Mouse (Mus musculus) central nervous system, embryonic 18 days (tissue): Measurements from ENCODE around the gene Olfr24. TPM values are rescaled to one million over a fixed set of nuclear protein-coding genes. Genes with fewer than 3 reads are reported as not detected.

Source experiments
- polyA plus RNA-seq: library from polyadenylated mRNA; depleted of rRNA; stranded (reverse); fragments of >200 nt; gene quantifications from 2 replicates; pipeline ENCODE4 v1.2.3, GENCODE M21; 2012; rRNA removed

Olfr24 gene
- polyA plus RNA-seq, result 0.04 TPM in 1 of 2 replicates, not detected in the other

DNA sequence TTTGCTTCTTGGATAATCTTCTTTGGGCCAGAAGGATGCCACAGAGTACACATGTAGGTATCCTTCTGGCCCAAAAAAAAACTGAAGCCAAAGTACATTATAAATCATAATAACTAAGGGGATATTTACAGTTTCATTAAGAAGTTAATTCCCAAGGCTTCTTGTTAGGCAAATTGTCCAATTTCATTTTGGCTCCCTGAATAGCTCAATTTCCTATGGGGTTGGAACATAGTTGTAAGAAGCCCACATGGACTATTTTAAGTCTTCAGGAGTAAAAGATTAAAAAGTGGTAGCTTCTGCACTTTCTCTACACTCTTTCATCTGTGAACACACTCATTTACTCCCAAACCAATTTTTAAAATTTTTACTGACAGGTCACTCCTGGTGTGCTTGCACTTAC is at the start of gene Olfr24:
Gene Olfr24 (minus strand): TSS at position 101 of the 400 bp plus-strand sequence.

Other genes starting within 250 kb of the Olfr24 start
- gene Muc16, start 89.5 kb downstream of the Olfr24 start, polyA plus RNA-seq, result 3.9 TPM in 1 of 2 replicates, not detected in the other
- gene Olfr828, start 55.5 kb upstream of the Olfr24 start, polyA plus RNA-seq, result not detected in 2 replicates
- gene Olfr829, start 90.9 kb upstream of the Olfr24 start, polyA plus RNA-seq, result not detected in 2 replicates
- not detected in 2 replicates for gene Olfr830, start 110.7 kb upstream of the Olfr24 start, polyA plus RNA-seq
- not detected in 2 replicates for gene Olfr832, start 173.1 kb upstream of the Olfr24 start, polyA plus RNA-seq
- not detected in 2 replicates for gene Olfr834, start 224.0 kb upstream of the Olfr24 start, polyA plus RNA-seq